Mouse (Mus musculus) embryonic fibroblast, embryonic 13.5 days (primary cell): ENCODE measurements around the gene Coro7.

Source experiments
- CTCF ChIP-seq: IDR thresholded peaks from 2 replicates; pipeline ENCODE4 v1.5.1; 2011; ENCODE audit warnings: mild to moderate bottlenecking, control low read depth, low read length, moderate library complexity, borderline replicate concordance; ENCODE audit not compliant: insufficient read depth
- POLR2A ChIP-seq: IDR thresholded peaks from 2 replicates; pipeline ENCODE4 v1.6.1; 2011; ENCODE audit warnings: low read depth, mild to moderate bottlenecking, control low read depth, low read length, moderate library complexity

GRCm38 (mm10) chr16:4614639-4615038 lies 64.9 kb downstream of the Coro7 start:
- TF ChIP-seq POLR2A (no peak), CTCF (no peak)
